Mouse (Mus musculus) layer of hippocampus, adult 9-10 months (tissue): ENCODE measurements around the gene Ext2.

Experiments
- DNase-seq: peaks from one replicate; pipeline ENCODE4 v3.0.0; 2022; ENCODE audit warnings: low spot score

Ext2 gene

DNA sequence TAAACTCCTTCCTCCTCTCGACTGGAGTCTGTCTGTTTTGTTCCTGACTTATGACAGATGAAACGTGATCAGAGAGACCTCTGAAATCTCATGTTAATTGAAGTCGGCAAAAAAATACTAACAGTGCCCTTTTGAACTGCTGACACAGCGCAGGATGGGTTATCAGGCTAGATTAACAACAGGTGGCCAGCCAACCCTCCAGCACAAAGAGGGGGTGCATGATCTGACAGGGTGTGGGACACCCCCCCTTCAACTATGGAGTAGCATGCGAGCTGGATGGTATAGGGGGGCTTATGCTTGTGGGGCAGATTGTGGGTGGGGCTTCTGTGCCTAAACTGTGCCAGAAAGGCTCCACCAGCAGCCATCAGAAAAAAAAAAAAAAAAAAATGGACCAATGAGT lies 141.0 kb downstream of the Ext2 start:
- no peak for DNase-seq

DNA sequence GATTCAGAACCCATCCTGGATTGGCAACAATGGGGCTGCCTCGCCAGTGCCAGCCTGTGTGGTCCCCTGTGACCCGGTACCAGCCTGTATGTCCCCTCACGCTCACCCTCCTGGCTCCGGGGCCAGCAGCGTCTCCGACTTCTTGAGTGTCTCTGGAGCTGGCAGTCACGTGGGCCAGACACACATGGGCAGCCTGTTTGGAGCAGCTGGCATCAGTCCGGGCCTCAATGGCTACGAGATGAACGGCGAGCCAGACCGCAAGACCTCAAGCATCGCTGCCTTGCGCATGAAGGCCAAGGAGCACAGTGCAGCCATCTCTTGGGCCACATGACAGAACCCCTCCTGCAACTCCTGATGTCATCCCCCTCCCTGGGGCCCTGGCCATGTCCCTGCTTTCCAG lies 145.1 kb downstream of the Ext2 start:
- DNase-seq = no peak

DNA sequence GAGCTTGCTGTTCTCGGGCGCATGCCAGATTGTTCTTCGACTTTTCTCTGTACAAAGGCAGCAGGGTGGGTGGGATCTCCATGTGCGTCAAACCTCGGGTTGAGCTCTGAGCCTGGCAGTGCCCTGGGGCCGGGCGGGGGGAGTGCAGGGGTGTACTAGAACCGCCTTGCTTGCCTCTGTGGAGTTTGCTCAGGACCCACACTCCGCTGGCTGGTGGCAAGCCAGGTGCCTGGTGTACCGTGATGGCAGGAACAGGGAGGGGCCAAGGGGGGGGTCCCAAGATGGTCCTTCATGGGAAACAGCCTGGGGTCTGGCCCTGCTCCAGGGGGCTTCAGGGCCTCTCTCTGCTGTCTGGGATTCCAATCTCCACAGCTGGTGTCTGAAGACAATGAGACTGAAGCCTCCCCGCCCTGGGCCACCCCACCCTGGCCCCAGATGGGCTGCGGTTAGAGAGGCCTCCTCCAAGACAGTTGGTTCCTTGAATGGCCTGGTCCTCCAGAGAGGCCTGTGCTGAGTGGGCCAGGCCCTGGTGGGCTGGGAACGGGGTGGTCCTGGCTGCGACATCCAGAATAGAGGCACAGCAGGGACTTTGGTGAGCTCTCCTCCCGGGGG lies 150.7 kb downstream of the Ext2 start:
- no peak for DNase-seq

DNA sequence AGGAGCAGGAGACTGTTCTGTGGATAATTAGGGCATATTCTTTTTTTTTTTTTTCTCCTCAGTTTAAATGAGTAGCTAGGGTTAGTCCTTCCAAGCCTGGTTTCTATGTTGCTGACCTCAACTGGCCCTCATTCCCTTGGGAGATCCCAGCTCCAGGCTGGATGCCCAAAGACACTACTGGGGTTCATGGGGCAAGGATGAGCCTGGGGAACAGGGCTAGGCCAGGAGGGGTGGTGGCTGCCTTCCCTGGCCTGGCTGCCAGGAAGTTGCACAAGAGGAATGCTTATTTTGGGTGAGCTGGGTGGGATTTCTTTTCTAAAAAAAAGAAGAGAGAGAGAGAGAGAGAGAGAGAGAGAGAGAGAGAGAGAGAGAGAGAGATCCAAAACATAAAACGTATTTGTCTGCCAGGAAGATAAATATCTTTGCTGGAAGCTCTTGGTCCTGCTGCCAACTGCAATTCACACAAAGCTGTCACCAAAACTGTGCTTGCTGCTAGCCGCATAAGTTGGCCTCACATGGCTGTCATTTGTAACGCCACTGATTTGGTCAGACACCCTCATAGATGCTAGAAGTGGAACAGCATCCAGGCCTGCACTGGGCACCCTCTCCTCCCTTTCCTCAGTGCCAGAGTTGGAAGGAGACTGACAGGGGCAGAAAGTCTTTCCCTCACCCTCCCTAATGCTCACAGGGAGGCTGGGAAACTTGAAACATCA lies 156.1 kb downstream of the Ext2 start:
- DNase-seq = no peak

DNA sequence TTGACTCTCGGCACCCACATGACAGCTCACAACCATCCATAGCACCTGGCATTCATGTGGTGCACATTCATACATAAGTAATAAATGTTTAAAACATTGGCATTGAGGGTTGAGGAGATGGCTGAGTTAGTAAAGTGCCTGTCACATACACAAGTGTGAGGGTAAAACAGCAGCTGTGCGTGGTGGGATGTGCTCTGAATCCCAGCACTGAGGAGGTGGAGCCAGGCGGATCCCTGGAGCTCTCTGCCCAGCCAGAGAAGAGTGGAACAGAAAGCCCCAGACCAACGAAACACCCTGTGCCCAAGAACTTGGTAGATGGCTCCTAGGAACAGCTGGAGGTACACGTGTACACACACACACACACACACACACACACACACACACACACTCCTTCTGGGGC lies 156.9 kb downstream of the Ext2 start:
- DNase-seq = no peak

DNA sequence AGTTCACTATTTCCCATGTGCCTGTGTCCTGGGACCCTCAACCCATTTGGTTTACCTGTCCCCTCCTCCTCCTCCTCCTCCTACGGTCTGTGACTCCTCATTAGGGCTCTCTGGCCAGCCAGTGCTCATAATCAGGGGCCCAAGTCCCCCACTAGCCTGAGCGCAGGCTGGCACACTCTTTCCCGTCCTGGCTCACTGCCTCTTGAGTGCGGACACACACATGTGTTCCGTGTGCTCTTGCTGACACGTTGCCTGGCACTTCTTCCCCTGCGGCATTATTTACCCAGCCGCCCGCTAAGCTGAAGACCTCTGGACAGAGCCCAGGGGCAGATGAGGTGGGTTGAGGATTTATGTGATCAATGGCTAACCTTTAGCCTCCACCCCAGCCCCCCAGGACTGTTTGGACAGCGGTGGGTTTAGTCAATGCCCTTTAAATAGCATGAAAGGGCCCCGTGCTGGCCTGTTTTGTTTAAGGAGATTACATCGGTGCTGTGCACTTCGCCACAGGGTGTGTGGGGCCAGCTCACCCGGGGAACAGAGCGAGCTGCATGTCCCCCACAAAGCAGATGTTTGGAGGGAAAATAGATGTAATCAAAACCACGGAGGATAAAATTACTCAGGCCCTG lies 160.0 kb downstream of the Ext2 start:
- DNase-seq = no peak

DNA sequence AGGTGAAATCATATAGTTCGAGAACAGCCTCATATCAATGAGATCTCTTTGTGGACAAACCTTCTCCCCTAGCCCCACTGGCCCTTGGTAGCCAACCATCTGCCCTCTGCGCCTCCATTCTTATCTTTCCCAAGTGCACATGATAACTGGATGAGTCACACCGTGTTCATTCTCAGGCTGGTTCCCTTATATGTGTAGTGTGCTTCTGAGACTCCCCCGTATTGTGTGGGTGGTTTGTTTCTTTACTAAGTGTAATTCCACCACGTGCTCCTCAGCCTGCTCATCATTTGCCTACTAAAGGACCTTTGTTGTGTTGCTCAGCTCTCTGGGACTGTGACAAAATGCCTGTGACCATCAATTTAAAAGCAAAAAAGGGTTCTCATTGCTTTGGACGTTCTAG lies 161.3 kb downstream of the Ext2 start:
- no peak for DNase-seq

DNA sequence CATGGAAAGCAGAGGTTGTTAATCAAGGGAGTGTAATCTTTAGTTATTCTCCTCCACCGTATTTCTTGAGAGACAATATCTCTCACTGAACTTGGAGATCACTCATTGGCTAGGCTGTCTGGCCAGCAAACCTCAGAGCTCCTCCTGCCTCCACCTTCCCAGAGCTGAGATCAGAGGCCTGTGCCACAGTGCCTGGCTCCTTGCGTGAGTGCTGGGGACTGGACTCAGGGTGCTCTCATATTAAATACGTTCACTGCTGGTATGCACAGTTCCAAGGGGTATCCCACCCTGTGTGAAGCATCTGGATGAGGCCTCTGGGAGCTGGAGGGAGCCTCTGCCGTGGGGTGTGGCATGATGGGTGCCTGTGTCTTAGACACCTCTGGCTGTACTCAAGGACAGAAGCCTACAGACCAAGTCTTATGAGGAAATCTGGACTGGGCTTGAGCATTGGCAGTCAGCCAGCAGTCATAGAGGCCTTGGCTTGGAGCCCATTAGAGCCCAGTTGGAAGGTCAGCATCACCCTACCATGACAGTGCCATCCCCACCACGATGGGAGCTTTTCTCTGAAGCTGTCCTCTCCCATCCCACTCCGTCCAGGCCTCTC lies 162.6 kb downstream of the Ext2 start:
- no peak for DNase-seq

DNA sequence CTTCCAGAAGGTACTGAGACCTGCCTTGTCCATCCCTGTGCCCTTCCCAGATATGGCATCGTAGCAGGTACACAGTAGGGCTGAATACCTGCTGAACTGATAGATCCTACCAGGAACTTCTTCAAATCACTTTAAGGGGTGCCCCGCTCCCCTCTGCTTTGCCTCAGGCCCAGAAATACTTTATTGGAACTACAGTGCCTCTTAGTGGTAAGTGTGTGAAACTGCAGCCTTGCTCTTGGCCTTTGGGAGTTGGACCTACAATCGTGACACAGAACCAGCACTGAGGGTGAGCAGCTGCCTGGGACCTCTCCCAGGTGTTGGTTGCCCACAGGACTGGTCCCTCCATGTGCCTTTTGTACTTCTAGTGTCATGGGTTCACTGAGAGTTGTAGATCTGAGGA lies 163.4 kb downstream of the Ext2 start:
- DNase-seq = peak; percentile 43

DNA sequence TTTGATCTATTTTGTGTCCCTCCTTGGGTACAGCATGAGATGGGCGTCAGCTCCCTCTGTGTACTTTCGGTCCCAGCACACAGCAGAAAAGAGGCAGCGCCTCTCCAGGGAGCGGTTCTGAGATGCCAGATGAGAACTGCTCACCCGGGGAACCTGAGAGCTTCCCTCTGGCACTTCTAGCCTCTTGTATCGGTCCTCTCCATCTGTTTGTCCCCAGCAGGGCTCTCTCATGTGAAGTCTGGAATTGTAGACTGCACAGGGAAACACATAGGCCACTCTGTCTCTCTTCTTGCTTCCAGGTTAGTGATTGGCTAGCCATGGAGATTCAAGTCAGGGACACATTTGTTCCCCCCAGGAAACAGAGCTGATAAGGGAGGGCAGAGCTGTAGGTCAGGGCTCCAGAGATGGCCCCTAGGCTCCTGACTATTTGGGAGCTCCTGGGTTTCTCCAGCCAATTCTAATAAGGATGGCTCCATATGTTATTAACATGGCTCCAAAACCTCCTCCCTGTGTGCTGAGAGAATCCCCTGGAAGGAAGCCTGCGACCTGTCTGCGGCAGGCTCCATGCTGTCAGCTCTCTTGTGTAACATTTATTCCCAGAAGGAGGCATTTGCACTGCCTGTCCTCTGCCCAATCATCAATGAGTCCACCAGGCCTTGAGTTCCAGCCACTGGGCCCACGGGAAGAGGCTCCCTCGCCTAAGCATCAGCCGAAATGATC lies 167.9 kb downstream of the Ext2 start:
- DNase-seq = no peak

DNA sequence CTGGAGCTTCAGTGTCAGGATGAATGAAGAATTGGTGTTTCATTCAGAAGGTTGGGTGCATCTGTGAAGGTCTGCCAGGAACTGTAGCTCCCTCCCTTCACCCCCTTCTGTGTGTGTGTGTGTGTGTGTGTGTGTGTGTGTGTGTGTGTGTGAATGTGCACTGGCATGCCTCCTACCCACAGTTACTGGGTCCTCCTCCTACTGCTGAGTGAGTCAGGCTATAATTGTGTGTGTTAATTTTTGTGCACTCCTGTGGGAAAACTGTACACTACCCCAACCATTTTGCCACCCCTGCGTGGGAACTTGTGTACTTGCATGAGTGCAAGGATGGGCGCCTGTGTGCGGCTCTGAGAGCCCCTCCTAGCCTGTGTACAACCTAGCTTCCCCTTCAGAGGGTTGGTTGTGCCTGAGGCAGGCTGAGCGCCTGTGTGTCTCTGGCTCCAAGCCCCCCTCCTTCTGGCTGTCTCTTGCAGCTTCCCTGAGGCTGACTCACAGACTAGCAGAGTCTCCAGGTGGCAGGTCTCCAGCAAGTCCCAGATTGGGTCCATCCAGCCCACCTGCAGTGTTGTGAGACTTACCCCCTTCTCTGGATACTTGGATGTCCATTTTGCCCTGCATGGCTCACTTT lies 173.0 kb downstream of the Ext2 start:
- DNase-seq = no peak

DNA sequence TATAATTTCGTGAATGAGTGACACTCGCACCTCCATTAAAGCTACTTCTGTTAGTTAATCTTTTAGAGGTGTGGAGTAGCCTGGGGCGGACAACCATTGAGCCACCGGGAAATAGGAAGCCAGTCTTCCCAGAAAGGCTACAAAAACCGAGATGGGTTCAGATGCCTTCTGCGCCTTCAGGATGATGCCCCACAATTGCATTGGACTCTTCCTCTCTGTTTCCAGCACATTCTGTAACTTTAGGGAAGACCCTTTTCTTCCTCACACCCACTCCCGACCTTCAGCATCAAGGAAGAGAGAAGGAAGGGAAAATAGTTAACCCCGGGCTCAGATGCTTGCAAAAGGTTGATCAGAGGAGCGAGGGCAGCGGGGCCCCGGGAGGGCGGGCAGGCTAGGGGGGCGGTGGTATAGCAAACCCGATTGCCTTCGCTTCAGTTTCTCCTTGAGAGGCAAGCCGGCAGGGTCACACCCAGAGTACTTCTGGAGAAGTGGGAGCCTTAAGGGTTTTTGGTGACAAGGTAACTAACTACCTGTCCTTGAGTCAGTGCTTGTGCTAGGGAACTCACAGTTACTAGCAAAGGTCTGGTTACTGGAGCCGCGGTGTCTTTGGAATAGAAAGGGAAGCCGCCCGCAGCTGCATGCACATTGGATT lies 174.3 kb downstream of the Ext2 start:
- DNase-seq = no peak

DNA sequence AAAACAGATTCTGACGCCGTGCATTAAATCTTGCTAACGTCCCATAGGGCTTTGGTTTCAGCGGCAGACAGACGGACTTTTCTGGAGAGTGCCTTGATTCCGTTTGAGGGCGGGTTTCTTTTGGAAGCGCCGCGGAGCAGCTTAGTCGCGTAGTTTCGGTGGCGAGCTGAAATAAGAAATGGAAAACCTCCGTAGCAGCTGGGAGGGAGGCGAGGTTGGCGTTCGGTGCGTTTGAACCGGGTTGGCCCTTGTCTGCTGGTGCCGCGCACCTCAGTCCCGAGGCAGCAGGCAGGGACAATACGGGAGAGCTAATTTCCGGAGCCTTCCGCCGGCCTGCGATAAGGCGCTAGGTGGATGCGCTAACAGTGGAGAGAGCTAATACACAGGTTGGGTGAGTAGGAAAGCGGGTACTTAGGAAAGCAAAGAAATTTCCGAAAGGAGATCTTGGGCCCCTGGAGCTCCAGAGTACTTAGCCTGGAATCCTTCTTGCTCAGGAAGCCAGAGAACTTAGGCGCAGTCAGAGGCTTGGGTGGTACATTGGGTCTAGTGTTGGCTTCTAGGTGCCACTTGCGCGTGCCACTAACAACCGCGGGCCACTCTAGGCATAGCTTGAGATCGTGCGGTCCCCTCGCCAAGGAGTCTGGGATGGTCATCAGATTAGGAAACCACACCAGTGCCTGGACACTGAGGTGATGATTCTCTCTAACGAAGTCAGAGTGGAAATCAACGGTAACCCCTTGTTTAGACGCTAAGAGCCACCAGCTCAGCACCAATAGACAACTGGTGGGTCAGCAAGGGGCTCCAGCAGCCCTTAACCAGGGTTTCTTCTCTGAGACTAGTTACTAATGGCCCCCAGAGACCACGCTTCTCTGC lies 175.1 kb downstream of the Ext2 start:
- DNase-seq = no peak

DNA sequence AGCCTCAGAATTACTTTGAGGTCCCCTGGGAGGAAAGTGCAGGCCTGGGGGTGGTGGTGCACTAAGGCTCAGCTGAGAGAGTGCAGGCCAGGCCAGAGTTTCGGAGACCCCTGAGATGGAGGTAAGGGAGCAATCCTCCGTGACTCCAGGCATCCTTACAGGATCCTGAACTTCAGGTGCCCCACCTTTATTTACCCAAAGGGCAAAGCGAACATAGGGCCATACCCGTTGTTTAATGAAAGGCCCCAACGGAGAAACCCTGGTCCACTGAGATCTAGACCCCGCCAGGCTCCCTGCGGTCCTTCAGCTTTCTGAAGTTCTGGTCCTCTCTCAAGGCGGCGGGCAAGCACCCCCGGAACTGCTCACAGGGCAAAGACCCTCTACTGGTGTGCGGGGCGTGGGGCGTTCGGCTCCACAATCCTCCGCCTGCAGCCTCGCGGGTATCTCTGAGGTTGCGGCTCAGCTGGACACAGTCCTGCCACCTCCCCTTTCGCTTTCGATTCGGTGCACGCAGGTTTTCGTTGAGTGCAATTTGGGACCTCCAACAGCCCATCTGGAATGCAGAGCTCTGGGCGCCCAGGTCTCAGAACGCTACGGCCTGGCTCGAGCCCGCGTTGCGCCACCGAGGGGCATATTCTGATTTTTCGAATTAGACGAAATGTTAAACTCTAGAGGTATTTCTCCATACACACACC lies 176.6 kb downstream of the Ext2 start:
- DNase-seq = no peak

DNA sequence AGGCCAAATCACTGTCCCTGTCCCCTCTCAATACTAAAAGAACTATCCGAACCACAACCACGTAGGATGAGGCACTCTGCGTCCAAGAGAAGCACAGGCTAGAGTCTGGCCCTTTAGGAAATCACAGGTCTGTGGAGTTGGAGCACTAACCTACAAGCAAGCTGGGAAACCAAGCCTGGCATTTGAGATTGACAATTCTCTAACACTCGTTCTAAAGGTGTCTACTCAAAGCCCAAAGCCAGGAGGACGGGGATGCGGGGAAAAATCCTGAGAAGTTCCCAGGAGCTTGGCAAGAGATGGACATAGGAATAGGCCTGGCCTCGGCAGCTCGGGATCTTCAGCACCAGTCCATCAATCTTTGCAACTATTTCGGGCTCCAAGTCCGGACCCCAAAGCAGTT lies 177.2 kb downstream of the Ext2 start:
- no peak for DNase-seq

DNA sequence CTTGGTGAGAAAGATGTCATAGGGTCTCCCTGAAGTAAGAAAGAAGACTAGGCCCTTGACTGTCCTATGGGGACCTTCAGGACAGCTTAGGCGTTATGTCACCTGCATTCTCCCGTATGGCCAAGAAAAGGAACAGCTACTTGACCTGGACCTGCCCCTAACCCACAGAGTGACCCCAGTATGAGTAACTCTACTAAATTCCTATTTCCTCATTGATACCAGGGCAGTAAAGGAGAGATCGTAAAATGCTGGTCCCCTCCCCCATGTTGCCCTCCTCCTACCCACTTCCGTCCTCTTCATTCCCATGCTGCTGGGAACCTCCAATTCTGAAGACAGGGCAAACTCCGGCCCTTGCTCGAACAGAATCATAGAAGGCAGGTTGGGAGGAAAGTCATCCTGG lies 177.6 kb downstream of the Ext2 start:
- no peak for DNase-seq

DNA sequence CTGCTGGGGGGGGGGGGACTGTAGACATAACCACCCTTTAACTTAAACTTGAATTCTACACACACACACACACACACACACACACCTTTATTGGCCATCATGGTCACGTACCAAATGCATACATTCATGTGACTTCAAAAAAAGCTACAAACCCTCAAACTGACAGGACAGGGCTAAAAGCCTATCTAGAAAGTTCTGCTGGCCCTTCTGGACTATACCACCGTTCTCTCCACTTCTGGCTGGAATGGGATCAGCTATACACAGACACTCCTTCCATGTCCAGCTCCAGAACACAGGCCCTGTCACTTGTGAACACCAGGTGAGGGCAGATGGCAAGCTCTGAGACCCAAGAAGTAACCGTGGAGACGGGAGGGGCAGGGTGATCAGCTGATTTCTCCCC lies 178.1 kb downstream of the Ext2 start:
- DNase-seq = no peak

DNA sequence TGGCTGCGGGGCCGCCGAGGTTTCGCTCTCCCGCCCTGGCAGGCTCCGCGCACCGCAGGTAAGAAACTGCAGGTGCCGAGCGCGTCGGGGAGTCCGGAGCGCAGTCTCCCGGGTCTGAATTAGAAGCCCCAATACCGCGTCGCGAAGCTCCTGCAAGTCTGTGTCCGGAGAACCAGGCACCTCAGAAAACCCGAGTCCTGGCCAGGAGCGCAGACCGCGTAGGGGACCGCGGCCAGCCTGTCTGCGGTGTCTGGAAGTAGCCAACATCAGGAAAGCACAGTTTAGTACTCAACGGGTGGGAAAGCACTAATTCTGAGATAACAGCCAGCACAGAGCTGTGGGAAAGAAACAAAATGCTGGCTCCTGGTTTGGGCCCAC lies 179.0 kb downstream of the Ext2 start:
- no peak for DNase-seq

DNA sequence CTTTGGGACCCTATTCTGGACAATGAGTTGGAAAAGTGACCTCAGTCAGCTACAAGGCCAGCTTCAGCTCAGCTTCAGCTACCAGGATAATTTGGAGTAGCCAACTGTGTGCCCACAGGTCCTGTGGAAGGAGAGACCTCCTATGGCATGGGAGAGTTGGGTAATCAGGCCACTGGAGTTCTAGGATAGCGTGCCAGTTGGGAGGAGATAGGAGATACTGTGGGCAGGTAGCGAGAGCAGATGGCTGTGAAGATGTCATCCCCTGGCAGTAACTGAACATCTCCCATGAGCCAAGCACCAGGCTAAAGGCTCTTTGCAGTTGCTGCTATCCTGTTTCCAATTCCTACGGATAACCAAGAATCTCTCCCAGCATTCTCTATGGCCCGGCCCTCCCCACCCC lies 187.8 kb downstream of the Ext2 start:
- DNase-seq = no peak
